Mouse (Mus musculus) erythroid progenitor cell, adult 5-6 weeks (primary cell): ENCODE data around the gene Fabp3. TPM values are rescaled to one million over a fixed set of nuclear protein-coding genes. Genes with fewer than 3 reads are reported as not detected.
A peak's percentile ranks its signal among the peaks of the same experiment; 100 is the strongest.

Experiments used
- ATAC-seq: replicated peaks from 2 replicates; pipeline ENCODE4 v1.8.0; 2016; ENCODE audit warnings: moderate number of reproducible peaks, mild to moderate bottlenecking, moderate TSS enrichment, inconsistent platforms; ENCODE audit not compliant: poor library complexity, low FRiP score, severe bottlenecking
- total RNA-seq, 2 experiments: library from RNA; stranded (forward) in 1 of 2; stranded (reverse) in 1 of 2; fragments of 150-400 nt in 1 of 2; fragments of 186-747, 209-891 nt in 1 of 2; gene quantifications; 2 replicates each; pipeline versions ENCODE4 v1.2.3 to v1.2.4; 2015 to 2017; ENCODE audit warnings: low replicate concordance in 2 of 2

Gene Fabp3
- total RNA-seq, 2 experiments from 2014 or later, result not detected

- ATAC-seq, result no peak
These were observed 18.6 kb upstream of the Fabp3 start for GRCm38 (mm10) chr4:130289824-130290223.

DNA sequence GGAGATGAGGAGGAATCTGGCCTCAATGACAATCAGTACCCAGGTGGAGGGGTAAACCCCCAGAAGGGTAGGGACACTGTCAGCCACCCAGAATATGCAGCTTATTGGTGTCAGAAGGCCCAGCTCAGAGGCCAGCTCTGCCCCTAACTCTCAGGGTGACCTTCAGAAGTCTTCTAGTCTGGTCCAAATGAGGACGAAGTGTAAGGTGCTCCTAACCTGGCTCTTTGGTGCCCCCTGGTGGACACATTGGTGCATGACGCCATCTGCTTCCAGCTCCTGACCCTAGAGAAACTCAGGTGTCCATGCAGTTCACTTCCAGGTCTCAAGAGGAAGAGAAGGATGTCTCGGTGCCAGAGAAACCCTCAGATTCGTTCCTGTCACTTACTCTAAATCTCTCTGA is 16.1 kb upstream of the Fabp3 start:
- ATAC-seq, result peak; percentile 36; the same call in 1 of the 2 replicates

DNA sequence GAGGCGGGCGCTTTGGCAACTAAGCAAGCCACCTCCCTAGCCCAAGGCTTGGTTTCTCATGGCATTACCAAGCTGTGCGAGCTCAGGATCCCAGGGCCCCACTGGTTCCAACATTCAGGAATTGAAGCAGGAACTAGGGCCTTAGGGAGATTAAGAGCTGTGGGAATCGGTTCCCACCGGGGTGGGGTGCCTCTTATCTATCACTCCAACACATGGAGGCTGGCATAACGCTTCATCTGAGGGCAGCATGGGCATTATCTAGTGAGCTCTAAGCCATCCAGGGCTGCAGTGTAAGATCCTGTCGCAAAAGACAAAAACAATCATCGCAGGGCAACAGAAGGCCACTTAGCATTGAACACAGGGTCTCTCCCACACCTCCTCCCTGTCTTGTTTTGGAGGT is 13.9 kb upstream of the Fabp3 start:
- peak; percentile 60 for ATAC-seq

DNA sequence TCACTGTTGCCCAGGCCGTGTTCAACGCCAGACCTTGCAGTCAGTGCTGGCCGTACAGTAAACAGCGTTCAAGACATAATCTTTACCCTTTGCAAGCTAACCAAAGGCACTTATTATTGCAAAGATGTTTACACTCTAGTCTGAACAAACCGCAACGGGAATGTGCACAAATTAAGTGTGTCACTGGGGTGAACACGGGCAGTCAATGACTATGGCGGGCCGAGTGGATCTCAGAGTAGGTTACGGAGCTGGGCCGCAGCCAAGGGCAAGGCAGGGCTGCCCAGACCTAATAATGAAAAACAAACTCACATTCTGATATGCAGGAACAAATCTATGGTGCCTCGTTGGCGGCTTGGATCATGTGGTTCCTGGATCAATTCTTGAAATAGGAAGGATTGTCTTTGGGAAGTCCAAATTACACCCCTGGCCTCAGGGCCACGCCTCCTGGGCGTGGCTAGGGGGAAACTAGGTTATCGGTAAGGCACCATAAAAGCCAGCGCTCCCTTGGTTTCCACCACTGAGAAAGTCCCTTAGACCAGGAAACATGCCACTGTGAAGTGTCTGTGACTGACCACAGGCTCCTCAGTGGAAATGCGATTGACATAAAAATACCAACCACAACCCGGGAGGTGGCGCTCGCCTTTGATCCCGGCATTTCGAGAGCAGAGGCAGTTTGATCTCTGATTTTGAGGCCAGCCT is 13.2 kb upstream of the Fabp3 start:
- peak; percentile 59 for ATAC-seq

GRCm38 (mm10) chr4:130296243-130296965 is 12.0 kb upstream of the Fabp3 start:
- peak; percentile 58 for ATAC-seq

DNA sequence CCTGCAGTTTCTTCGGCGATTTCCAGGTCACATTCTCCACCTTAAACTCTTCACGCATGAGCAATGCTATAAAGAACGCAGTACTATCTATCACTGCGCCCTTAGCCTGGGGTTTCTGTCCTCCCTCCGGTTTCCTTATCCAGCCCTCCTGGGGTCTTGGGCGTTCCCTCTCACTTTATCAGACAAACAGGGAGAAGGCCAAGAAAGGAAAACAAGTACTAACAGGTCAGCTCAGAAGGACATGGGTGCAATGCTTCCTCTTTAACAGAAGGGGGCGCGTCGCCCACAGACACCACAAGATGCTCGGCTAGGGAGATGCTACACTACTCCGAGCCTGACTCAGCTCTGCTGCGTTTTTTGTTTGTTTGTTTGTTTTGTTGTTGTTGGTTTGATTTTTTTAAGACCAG is 11.3 kb upstream of the Fabp3 start:
- ATAC-seq, result peak; percentile 63

DNA sequence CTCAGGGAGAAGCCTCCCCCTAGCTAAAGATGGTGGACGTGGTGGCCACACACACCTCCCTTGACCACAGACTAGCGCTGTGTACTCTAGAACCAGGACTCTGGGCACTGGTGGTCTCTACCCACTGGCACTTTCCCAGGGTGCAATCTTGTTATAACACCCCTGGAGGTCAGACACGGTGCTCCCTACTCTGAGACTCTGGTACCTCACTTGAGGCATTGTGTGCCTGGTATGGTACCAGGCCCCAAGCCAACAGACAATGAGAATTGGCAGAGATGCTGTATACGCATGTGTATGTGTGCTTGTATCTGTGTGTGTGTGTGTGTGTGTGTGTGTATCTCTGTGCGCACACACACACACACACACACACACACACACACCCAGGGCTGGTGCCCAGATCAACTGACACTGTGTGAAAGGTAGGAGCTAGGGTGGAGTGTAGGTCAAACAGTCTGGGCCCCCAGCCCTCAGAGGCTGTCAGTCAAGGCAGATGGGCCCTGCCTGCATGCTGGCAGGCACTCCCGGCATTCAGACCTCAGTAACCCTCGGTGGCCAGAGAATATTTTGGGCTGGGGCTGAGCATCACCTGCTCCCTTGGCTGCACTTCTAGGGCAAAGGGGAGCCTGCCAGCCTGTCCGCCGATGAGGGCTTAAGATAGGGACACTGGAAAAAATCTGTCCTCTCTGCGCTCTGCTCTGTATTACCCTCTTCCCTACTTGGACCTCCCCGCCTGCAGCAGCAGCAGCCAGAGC is 9.3 kb upstream of the Fabp3 start:
- no peak for ATAC-seq

- no peak for ATAC-seq
These were observed 8.8 kb upstream of the Fabp3 start for GRCm38 (mm10) chr4:130299629-130300018.

DNA sequence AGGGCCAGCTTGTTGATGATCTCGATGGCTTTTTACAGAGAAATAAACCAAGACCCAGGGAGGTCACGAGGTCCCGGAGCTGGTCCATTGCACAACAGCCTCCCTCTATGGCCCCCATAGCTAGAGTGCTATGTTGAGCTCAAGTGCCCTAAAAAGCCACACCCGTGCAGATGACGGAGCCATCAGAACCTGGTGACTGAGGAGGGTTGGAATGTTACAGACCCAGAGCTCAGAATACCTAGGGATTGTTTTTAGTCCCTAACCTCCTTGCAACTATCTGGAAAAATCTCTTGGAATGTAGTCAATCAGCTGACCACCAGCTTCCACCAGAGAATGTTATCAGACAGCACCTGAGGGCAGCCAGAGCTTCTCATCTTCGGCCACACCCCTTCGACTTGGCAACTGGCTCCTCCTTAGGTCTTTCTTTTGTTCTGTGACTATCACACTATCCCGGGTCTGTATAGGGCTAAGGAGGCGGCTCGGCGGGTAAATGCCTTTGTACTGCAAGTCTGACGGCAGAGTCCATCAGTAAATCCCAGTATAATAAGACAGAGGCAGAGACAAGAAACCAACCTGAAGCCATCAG is 6.0 kb upstream of the Fabp3 start:
- ATAC-seq, result peak; percentile 48; the same call in 1 of the 2 replicates

- no peak for ATAC-seq
These were observed 3.6 kb upstream of the Fabp3 start for GRCm38 (mm10) chr4:130304746-130305145.

DNA sequence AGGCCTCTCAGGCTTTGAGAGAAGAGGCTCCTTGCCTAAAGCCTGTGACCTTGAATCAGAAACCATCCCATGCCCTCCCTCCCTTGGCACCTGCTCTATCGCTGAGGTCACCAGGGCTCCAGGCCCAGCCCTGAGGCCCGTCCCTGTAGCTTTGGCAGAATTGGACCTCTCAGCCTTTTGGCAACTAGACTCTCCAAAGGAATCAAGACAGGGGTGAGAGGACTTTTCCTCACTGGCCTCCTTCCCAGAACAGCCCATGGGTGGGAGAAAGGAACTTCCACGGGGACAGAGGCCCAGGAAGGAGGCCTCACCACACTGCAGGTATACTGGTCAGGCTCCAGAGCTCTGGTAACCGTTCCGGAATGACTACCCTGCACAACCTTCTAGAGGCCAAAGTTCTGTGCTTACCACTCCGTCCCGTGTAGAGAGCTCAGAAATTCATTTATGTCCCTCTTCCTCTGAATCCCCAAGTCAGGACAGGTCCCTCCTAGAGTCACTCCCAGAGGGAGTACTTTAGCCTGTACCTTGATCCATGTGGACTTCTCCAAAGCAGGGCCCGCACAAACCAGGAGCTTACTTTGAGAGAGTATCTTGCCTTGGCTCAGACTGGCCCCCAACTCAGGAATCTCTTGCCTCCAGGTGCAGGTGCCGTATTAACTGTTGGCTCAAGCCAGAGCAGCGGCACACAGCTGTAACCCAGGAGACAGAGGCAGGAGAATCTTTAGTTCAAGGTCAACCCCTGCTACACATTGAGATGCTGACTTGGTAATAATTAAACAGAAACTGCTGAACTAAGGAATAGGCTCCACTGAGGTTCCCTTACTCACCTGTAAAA is 1.4 kb upstream of the Fabp3 start:
- ATAC-seq, result no peak

- no peak for ATAC-seq
These were observed 554 bp upstream of the Fabp3 start for GRCm38 (mm10) chr4:130307851-130308230.

DNA sequence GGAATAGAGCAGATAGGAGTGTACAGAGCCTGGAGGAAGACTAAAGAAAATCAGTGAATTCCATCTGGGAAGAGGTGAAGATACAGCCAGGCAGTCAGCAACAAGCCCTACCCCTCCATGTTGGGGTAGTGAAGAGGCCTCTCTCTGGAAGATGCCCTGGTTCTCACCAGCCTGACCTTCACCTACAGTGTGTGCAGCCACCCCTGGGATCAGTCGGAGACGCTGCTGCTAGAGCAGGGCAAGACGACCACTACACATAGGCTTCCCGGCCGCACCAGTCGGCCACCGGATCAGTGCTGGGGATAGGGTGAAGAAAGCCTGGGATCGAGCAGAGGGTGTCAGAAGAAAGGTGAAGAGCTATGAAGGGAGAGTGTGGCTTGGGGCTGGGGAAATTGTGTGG is 859 bp downstream of the Fabp3 start:
- ATAC-seq, result no peak

DNA sequence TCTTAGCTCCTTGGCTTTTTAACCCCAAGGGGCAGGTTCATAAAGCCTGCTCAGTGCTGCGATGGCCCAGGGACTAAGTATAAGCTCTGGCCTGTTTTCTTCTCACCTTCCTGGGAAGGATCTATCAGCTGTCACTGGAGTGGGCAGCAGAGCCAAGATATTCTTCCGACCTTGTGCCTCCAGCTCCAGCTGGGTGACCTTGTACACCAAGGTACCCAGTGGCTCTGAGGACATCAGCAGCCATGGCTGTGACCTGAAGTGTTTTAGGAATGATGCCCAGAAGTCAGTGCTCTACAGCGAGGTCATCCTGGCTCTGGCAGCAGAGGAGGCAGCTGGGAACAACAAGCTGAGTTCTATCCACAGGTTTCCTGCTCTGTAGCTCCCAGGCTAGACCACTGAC is 4.1 kb downstream of the Fabp3 start:
- no peak for ATAC-seq

DNA sequence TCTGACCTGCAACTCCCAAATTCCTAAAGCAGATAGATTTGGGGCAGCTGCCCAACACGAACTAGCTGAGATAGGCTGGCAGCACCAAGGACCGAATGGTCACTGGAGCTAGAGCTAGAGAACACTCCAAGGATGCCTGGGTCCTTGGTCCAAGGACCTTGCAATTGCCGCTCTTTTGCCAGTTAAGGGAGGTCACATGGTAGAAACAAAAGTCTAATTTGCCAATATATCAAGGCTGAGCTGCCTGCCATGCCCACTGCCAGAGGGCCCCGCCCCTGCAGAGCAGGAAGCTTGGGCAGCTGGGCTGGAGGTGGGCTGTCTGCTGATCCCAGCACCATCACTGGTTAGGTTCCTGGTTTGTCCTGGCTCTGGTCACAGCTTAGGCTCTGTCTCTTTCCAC is 5.2 kb downstream of the Fabp3 start:
- ATAC-seq, result no peak

DNA sequence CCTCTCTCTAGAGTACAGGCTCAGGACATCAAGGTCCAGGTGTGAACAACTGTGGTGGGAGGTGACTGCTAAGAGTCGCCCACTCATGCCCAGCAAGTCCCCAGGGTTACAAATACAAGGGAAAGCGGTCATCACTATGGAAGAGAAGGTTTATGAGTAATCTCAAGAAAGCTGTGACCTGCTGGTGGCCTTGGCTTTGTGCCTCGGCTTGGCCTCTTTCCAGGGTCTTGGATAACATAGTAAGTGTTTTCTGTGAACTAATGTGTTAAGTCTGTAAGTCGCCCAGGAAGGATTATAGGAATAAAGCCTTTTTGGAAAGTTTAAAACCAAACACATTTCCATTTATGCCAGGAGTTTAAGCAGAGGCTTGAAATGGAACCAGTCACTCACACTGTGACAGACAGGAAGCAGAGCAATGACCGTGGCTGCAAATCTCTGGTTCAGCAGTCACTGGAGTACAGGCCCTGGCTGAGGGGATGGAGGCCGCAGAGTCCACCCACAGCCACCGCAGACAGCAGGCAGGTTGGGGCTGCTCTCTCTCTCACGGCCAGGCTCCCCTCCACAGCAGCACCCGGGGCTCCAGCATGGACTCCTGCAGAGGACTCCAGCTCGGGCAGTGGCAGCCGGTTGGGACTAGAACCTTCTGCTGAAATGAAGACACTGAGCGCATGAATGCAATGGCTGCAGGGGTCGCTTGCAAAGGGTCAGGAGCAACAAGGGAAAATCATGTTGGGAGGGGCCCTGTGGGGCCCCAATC is 7.6 kb downstream of the Fabp3 start:
- ATAC-seq, result no peak

GRCm38 (mm10) chr4:130316691-130317090 is 8.3 kb downstream of the Fabp3 start:
- ATAC-seq, result no peak

DNA sequence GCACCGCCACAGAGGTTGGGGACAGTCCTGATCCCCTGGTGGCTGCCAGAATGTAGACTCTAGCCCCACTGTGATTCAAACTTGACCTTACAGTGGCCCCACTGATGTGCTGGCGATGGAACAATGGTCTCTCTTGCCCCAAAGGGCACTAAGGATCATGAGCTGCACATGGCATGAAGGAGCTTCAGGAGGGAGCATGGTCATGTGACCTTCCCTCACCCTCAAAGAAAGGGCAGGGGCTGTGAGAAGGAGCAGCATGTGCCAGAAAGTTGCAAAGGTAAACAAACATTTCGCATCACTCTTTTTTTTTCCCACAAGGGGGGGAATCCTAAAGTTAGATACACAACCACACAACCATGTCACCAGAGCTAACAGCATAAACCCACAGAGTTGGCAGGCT is 9.7 kb downstream of the Fabp3 start:
- ATAC-seq, result no peak

DNA sequence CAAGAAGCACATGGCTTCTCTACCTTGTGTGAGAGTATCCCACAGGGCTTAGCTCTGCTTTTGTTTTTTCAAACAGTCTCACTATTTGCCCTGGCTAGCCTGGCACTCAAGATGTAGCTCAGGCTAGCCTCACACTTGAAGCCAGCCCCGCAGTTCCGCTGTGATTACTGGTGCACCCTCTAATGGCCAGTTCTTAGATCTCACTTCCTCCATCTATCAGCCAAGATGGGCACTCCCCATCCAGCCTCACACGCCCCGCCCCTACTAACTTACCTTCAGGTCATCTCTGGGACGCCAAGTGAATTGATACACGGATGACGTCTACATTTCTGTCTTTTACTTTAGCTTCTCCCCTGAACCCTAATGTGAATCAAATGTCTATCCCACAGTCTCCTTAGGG is 11.2 kb downstream of the Fabp3 start:
- ATAC-seq, result no peak
